ENCODE assay signal across 7 mouse cellular contexts in genomic region chr17:25013606-25014501, GRCm38 (mm10). TPM values are rescaled to one million over a fixed set of nuclear protein-coding genes. Genes with fewer than 3 reads are reported as not detected.
A peak's percentile ranks its signal among the peaks of the same experiment; 100 is the strongest.
DNase-seq lines count a peak whose midpoint lies in the region; ATAC-seq and TF ChIP-seq lines count a peak whose summit lies in the region.

No protein-coding gene starts in this region.

- intact Hi-C loops in heart, postnatal 36 days (cut with DNase I) = loop anchor here (2.0 kb wide), 2 partner anchors 53 to 77 kb away; partner anchors contain the start of genes Jpt2 and Mapk8ip3

- peak; percentile 25 for DNase-seq in MEL (ENCODE audit: low read depth, low spot score)
- peak; percentile 7 to 17 for DNase-seq in adrenal gland, postnatal 4 days (ENCODE audit: low spot score in 2 of 2)
- DNase-seq in forebrain, embryonic 11.5 days (ENCODE audit: low spot score) = peak; percentile 79
- DNase-seq in heart, postnatal 36 days = peak; percentile 38 to 60
- DNase-seq in splenic B cell, adult 2 months (ENCODE audit: low read depth, low spot score) = peak; percentile 42

- no peaks in the 10 kb centered on the region for H3K9me3 ChIP-seq in MEL (replicated peaks; ENCODE audit: insufficient read depth, low read length)
- no peaks in the 10 kb centered on the region for H3K9me3 ChIP-seq in forebrain, embryonic 11.5 days (ENCODE audit: control insufficient read depth, low read length)
- H3K9me3 ChIP-seq in limb, embryonic 13.5 days = no peaks in the 10 kb centered on the region
- no peaks in the 10 kb centered on the region for H3K9me3 ChIP-seq in midbrain, embryonic 13.5 days

- 0 out of 4 replicates have a peak, but pooled peaks cover 0 to 2% of the 10 kb centered on the region in 2 experiments for H3K4me1 ChIP-seq in MEL (ENCODE audit: control insufficient read depth in 1 of 2, insufficient read depth in 2 of 2, low read length in 2 of 2)
- H3K4me1 ChIP-seq in forebrain, embryonic 11.5 days (replicated peaks; ENCODE audit: control insufficient read depth, insufficient read depth, low read length) = peaks cover 4% of the 10 kb centered on the region; the same call in 1 of the 2 replicates
- peaks cover 19% of the 10 kb centered on the region for H3K4me1 ChIP-seq in limb, embryonic 13.5 days
- H3K4me1 ChIP-seq in midbrain, embryonic 13.5 days (replicated peaks) = peaks cover 32% of the 10 kb centered on the region

- no peak for TF ChIP-seq EP300 in MEL (IDR thresholded peaks at IDR 0.05; ENCODE audit: low read depth in 1 of 2, low read length in 2 of 2)

- peak overlapping the region; percentile 93 for H3K4me2 ChIP-seq in forebrain, embryonic 11.5 days (ENCODE audit: low read depth, low read length, severe bottlenecking)
- peak overlapping the region; percentile 96 for H3K4me2 ChIP-seq in limb, embryonic 13.5 days (replicated peaks)
- H3K4me2 ChIP-seq in midbrain, embryonic 13.5 days (replicated peaks) = peak overlapping the region; percentile 96

- H3K27ac ChIP-seq in MEL (ENCODE audit: control insufficient read depth, low read depth, low read length) = peak overlapping the region; percentile 59
- peak overlapping the region; percentile 73 for H3K27ac ChIP-seq in forebrain, embryonic 11.5 days (ENCODE audit: low read depth, low read length)
- H3K27ac ChIP-seq in limb, embryonic 13.5 days = peak overlapping the region; percentile 85
- peak overlapping the region; percentile 74 for H3K27ac ChIP-seq in midbrain, embryonic 13.5 days

- no peak for TF ChIP-seq RAD21 in MEL (IDR thresholded peaks at IDR 0.05; ENCODE audit: low read depth, low read length)

- no peaks in the 10 kb centered on the region for H3K27me3 ChIP-seq in MEL (ENCODE audit: control insufficient read depth in 1 of 2, insufficient read depth in 2 of 2, low read length in 2 of 2)
- no peaks in the 10 kb centered on the region for H3K27me3 ChIP-seq in forebrain, embryonic 11.5 days (ENCODE audit: control insufficient read depth, insufficient read depth, low read length)
- H3K27me3 ChIP-seq in limb, embryonic 13.5 days = no peaks in the 10 kb centered on the region
- no peaks in the 10 kb centered on the region for H3K27me3 ChIP-seq in midbrain, embryonic 13.5 days
- no peaks in the 10 kb centered on the region for H3K27me3 ChIP-seq in splenic B cell, adult 2 months (ENCODE audit: control insufficient read depth, insufficient read depth, low read length, poor library complexity, severe bottlenecking)

- peak overlapping the region; percentile 93 to 95 for H3K4me3 ChIP-seq in MEL (ENCODE audit: control insufficient read depth in 1 of 2, insufficient read depth in 1 of 2, low read depth in 2 of 2, low read length in 2 of 2)
- H3K4me3 ChIP-seq in forebrain, embryonic 11.5 days (ENCODE audit: low read depth, low read length) = peak overlapping the region; percentile 99
- H3K4me3 ChIP-seq in limb, embryonic 13.5 days = peak overlapping the region; percentile 99
- H3K4me3 ChIP-seq in midbrain, embryonic 13.5 days (replicated peaks) = peak overlapping the region; percentile 99

- TF ChIP-seq POLR2A in MEL (IDR thresholded peaks at IDR 0.05; ENCODE audit: control insufficient read depth in 1 of 2, insufficient read depth in 1 of 2, low read depth in 1 of 2, low read length in 2 of 2, poor library complexity in 1 of 2) = no peak

- under 1% methylated on average over 80 of the region's 81 CpGs for WGBS in forebrain, embryonic 11.5 days
- under 1% methylated on average over 81 of the region's 81 CpGs for WGBS in limb, embryonic 13.5 days
- under 1% methylated on average over 78 of the region's 81 CpGs for WGBS in midbrain, embryonic 13.5 days

- H3K36me3 ChIP-seq in MEL (ENCODE audit: control insufficient read depth in 1 of 2, insufficient read depth in 2 of 2, low read length in 2 of 2) = peaks cover 0 to 2% of the 10 kb centered on the region in 2 experiments; a peak in 3 of 4 replicates
- H3K36me3 ChIP-seq in forebrain, embryonic 11.5 days (ENCODE audit: control insufficient read depth, insufficient read depth, low read length) = peaks cover 7% of the 10 kb centered on the region
- H3K36me3 ChIP-seq in limb, embryonic 13.5 days = peaks cover 28% of the 10 kb centered on the region
- H3K36me3 ChIP-seq in midbrain, embryonic 13.5 days = peaks cover 27% of the 10 kb centered on the region
- peaks cover 3% of the 10 kb centered on the region; the same call in 1 of the 2 replicates for H3K36me3 ChIP-seq in splenic B cell, adult 2 months (ENCODE audit: control insufficient read depth, insufficient read depth, low read length, poor library complexity, severe bottlenecking)

- H3K79me2 ChIP-seq in MEL (ENCODE audit: control insufficient read depth, insufficient read depth, low read length, poor library complexity) = peaks cover 28% of the 10 kb centered on the region

- ATAC-seq in forebrain, embryonic 11.5 days (replicated peaks; ENCODE audit: low FRiP score) = 0 out of 2 replicates have a peak, but pooled peaks have one; percentile 7
- no peak for ATAC-seq in limb, embryonic 13.5 days (ENCODE audit: low FRiP score, low read depth)
- no peak for ATAC-seq in midbrain, embryonic 13.5 days

- TF ChIP-seq CTCF in MEL (IDR thresholded peaks at IDR 0.05 in 2 of 3, conservative IDR thresholded peaks at IDR 0.05 in 1 of 3; ENCODE audit: control insufficient read depth in 1 of 3, insufficient read depth in 1 of 3, low read depth in 2 of 3, low read length in 3 of 3, poor library complexity in 1 of 3, severe bottlenecking in 1 of 3) = no peak

- peak overlapping the region; percentile 91 for H3K9ac ChIP-seq in MEL (ENCODE audit: control insufficient read depth, low read depth, low read length, poor library complexity, severe bottlenecking)
- H3K9ac ChIP-seq in forebrain, embryonic 11.5 days (ENCODE audit: low read length) = peak overlapping the region; percentile 98
- H3K9ac ChIP-seq in limb, embryonic 13.5 days = peak overlapping the region; percentile 98
- peak overlapping the region; percentile 95 for H3K9ac ChIP-seq in midbrain, embryonic 13.5 days (replicated peaks)

TF ChIP-seq in MEL, 35 proteins besides CTCF, POLR2A, EP300 and RAD21:
- TF ChIP-seq ZMIZ1 (IDR thresholded peaks at IDR 0.05; ENCODE audit: low read depth, low read length) = no peak
- no peak for TF ChIP-seq POLR2AphosphoS2 (IDR thresholded peaks at IDR 0.05; ENCODE audit: low read length)
- no peak for TF ChIP-seq MYB (IDR thresholded peaks at IDR 0.05; ENCODE audit: low read depth, low read length)
- TF ChIP-seq ZKSCAN1 (IDR thresholded peaks at IDR 0.05; ENCODE audit: low read depth, low read length) = no peak
- no peak for TF ChIP-seq MAX (IDR thresholded peaks at IDR 0.05; ENCODE audit: low read length)
TF ChIP-seq in MEL: peak in this region for 0.

RNA-seq across cellular contexts. Expression of gene Cramp1l, which starts 1.7 kb away (rescaled TPM):
- 2.4 TPM in 2 replicates for total RNA-seq in MEL (2012; rRNA removed)
- 1 to 10 TPM in 1 of 2 experiments, not detected in 1; 5.1 TPM for polyA plus RNA-seq in MEL (2012; ENCODE audit: insufficient read depth in 1 of 2, insufficient read length in 2 of 2, low read depth in 1 of 2, low replicate concordance in 2 of 2, missing spikeins in 1 of 2)
- 10 to 100 TPM; 26.3 to 31.8 TPM for total RNA-seq in adrenal gland, postnatal 4 days (2021)
- 14.3 and 14.7 TPM in 2 replicates for polyA plus RNA-seq in forebrain, embryonic 11.5 days (2014; fragmentation: Nextera tagmentation; extraction: Ambion mirVana)
- 10 to 100 TPM; 12.6 to 13.1 TPM for total RNA-seq in heart, postnatal 36 days (2021)
- 7.4 and 8.4 TPM in 2 replicates for polyA plus RNA-seq in limb, embryonic 13.5 days (2015; fragmentation: Nextera tagmentation; extraction: Ambion mirVana)
- polyA plus RNA-seq in midbrain, embryonic 13.5 days (2015; fragmentation: Nextera tagmentation; extraction: Ambion mirVana) = 7.0 and 8.2 TPM in 2 replicates

RNA-seq across cellular contexts. Expression of gene Ift140, which starts 2.0 kb away (rescaled TPM):
- 3.4 and 4.3 TPM in 2 replicates for total RNA-seq in MEL (2012; rRNA removed)
- polyA plus RNA-seq in MEL (2012; ENCODE audit: insufficient read depth in 1 of 2, insufficient read length in 2 of 2, low read depth in 1 of 2, low replicate concordance in 2 of 2, missing spikeins in 1 of 2) = 1 to 10 TPM in 1 of 2 experiments, not detected in 1; 9.0 TPM
- 10 to 100 TPM; 25.7 to 34.2 TPM for total RNA-seq in adrenal gland, postnatal 4 days (2021)
- polyA plus RNA-seq in forebrain, embryonic 11.5 days (2014; fragmentation: Nextera tagmentation; extraction: Ambion mirVana) = 29.0 and 29.2 TPM in 2 replicates
- total RNA-seq in heart, postnatal 36 days (2021) = 1 to 10 TPM; 5.7 to 7.3 TPM
- polyA plus RNA-seq in limb, embryonic 13.5 days (2015; fragmentation: Nextera tagmentation; extraction: Ambion mirVana) = 18.7 and 22.5 TPM in 2 replicates
- 19.1 and 19.8 TPM in 2 replicates for polyA plus RNA-seq in midbrain, embryonic 13.5 days (2015; fragmentation: Nextera tagmentation; extraction: Ambion mirVana)

RNA-seq across cellular contexts. Expression of gene Jpt2, which starts 53.4 kb away (rescaled TPM):
- 31.7 and 35.5 TPM in 2 replicates for total RNA-seq in MEL (2012; rRNA removed)
- 10 to 100 TPM in 1 of 2 experiments, not detected in 1; 40.9 TPM for polyA plus RNA-seq in MEL (2012; ENCODE audit: insufficient read depth in 1 of 2, insufficient read length in 2 of 2, low read depth in 1 of 2, low replicate concordance in 2 of 2, missing spikeins in 1 of 2)
- 10 to 100 TPM; 58.7 to 65.9 TPM for total RNA-seq in adrenal gland, postnatal 4 days (2021)
- polyA plus RNA-seq in forebrain, embryonic 11.5 days (2014; fragmentation: Nextera tagmentation; extraction: Ambion mirVana) = 314 and 323 TPM in 2 replicates
- total RNA-seq in heart, postnatal 36 days (2021) = 1 to 10 TPM; 6.4 to 7.9 TPM
- 224 and 236 TPM in 2 replicates for polyA plus RNA-seq in limb, embryonic 13.5 days (2015; fragmentation: Nextera tagmentation; extraction: Ambion mirVana)
- polyA plus RNA-seq in midbrain, embryonic 13.5 days (2015; fragmentation: Nextera tagmentation; extraction: Ambion mirVana) = 146 and 161 TPM in 2 replicates

Comparison
In these comparisons a context has a peak if more than half of its experiments do, and no peak if none do; other contexts are left out.
1. DNase-seq: peak in every context shown above with its lines; median percentile 79 in forebrain, embryonic 11.5 days; 49 in heart, postnatal 36 days; 42 in splenic B cell, adult 2 months; 25 in MEL; 12 in adrenal gland, postnatal 4 days.